Mouse (Mus musculus): ENCODE measurements around the gene Upb1. TPM values are rescaled to one million over a fixed set of nuclear protein-coding genes. Genes with fewer than 3 reads are reported as not detected.
A peak's percentile ranks its signal among the peaks of the same experiment; 100 is the strongest.

Gene Upb1
- polyA plus RNA-seq, 1 experiment, result 0.06 TPM

GRCm38 (mm10) chr10:75437284-75437683 lies 36.4 kb downstream of the Upb1 start:
- no peak for TF ChIP-seq CEBPB (IDR thresholded peaks at IDR 0.05; ENCODE audit: low read depth)
- no peak for TF ChIP-seq MYOD1 (IDR thresholded peaks at IDR 0.05; ENCODE audit: control insufficient read depth, insufficient read length, low read depth)
- no peaks in the 10 kb centered on the region for H3K36me3 ChIP-seq (ENCODE audit: control insufficient read depth, insufficient read depth)

GRCm38 (mm10) chr10:75438132-75438810 lies 37.4 kb downstream of the Upb1 start:
- no peak overlapping the region for H3ac ChIP-seq (ENCODE audit: control insufficient read depth, insufficient read length, low read depth)
- no peak for TF ChIP-seq FOSL1 (IDR thresholded peaks at IDR 0.05; ENCODE audit: insufficient read depth, low read length, poor library complexity, severe bottlenecking)
- peak; percentile 19 for TF ChIP-seq USF1 (IDR thresholded peaks at IDR 0.05; ENCODE audit: low read depth)
- no peak for TF ChIP-seq CEBPB (IDR thresholded peaks at IDR 0.05; ENCODE audit: low read depth)
- no peak for TF ChIP-seq MYOG (IDR thresholded peaks at IDR 0.05; ENCODE audit: control insufficient read depth, extremely low read depth, insufficient read length)
- TF ChIP-seq CTCF (IDR thresholded peaks at IDR 0.05; ENCODE audit: control insufficient read depth, insufficient read depth, insufficient read length), result no peak
- TF ChIP-seq MAX (IDR thresholded peaks at IDR 0.05), result no peak
- H3K79me3 ChIP-seq (ENCODE audit: low read depth), result no peaks in the 10 kb centered on the region
- H3K36me3 ChIP-seq (ENCODE audit: control insufficient read depth, insufficient read depth), result no peaks in the 10 kb centered on the region
- H3K4me3 ChIP-seq (ENCODE audit: insufficient read depth, poor library complexity, severe bottlenecking), result no peak overlapping the region
- H3K27me3 ChIP-seq (ENCODE audit: control insufficient read depth, insufficient read depth, insufficient read length), result no peaks in the 10 kb centered on the region
- no peaks in the 10 kb centered on the region for H3K79me2 ChIP-seq (ENCODE audit: control insufficient read depth, insufficient read depth)

More at GRCm38 (mm10) chr10:75437284-75437683, 36.4 kb downstream of the Upb1 start:
- no peaks in the 10 kb centered on the region for H3K79me2 ChIP-seq (ENCODE audit: control insufficient read depth, insufficient read depth)
- no peaks in the 10 kb centered on the region for H3K79me3 ChIP-seq (ENCODE audit: low read depth)
- no peaks in the 10 kb centered on the region for H3K27me3 ChIP-seq (ENCODE audit: control insufficient read depth, insufficient read depth, insufficient read length)
- H3K4me3 ChIP-seq (ENCODE audit: insufficient read depth, poor library complexity, severe bottlenecking), result no peak overlapping the region
- H3ac ChIP-seq (ENCODE audit: control insufficient read depth, insufficient read length, low read depth), result no peak overlapping the region

- H3K79me3 ChIP-seq (ENCODE audit: low read depth), result no peaks in the 10 kb centered on the region
- no peak overlapping the region for H3K4me3 ChIP-seq (ENCODE audit: insufficient read depth, poor library complexity, severe bottlenecking)
- no peaks in the 10 kb centered on the region for H3K27me3 ChIP-seq (ENCODE audit: control insufficient read depth, insufficient read depth, insufficient read length)
- H3K36me3 ChIP-seq (ENCODE audit: control insufficient read depth, insufficient read depth), result no peaks in the 10 kb centered on the region
- TF ChIP-seq CTCF (IDR thresholded peaks at IDR 0.05; ENCODE audit: control insufficient read depth, insufficient read depth, insufficient read length), result peak; percentile 18
- no peak for TF ChIP-seq USF1 (IDR thresholded peaks at IDR 0.05; ENCODE audit: low read depth)
- no peak overlapping the region for H3ac ChIP-seq (ENCODE audit: control insufficient read depth, insufficient read length, low read depth)
- H3K79me2 ChIP-seq (ENCODE audit: control insufficient read depth, insufficient read depth), result no peaks in the 10 kb centered on the region
Measured at GRCm38 (mm10) chr10:75439211-75439811, 38.4 kb downstream of the Upb1 start.

GRCm38 (mm10) chr10:75440756-75441155 lies 39.8 kb downstream of the Upb1 start:
- Histone ChIP-seq H3K79me2 (ENCODE audit: control insufficient read depth, insufficient read depth) (no peaks in the 10 kb centered on the region), H3K79me3 (ENCODE audit: low read depth) (no peaks in the 10 kb centered on the region), H3K36me3 (ENCODE audit: control insufficient read depth, insufficient read depth) (no peaks in the 10 kb centered on the region), H3ac (ENCODE audit: control insufficient read depth, insufficient read length, low read depth) (no peak overlapping the region), H3K27me3 (ENCODE audit: control insufficient read depth, insufficient read depth, insufficient read length) (no peaks in the 10 kb centered on the region), H3K4me3 (ENCODE audit: insufficient read depth, poor library complexity, severe bottlenecking) (no peak overlapping the region)
- TF ChIP-seq MAX (IDR thresholded peaks at IDR 0.05), result no peak
- TF ChIP-seq CEBPB (IDR thresholded peaks at IDR 0.05; ENCODE audit: low read depth), result no peak

GRCm38 (mm10) chr10:75441800-75442199 lies 40.9 kb downstream of the Upb1 start:
- TF ChIP-seq MYOG (IDR thresholded peaks at IDR 0.05; ENCODE audit: control insufficient read depth, extremely low read depth, insufficient read length) (no peak), CTCF (IDR thresholded peaks at IDR 0.05; ENCODE audit: control insufficient read depth, insufficient read depth, insufficient read length) (no peak), FOSL1 (IDR thresholded peaks at IDR 0.05; ENCODE audit: insufficient read depth, low read length, poor library complexity, severe bottlenecking) (no peak), MAX (IDR thresholded peaks at IDR 0.05) (no peak), USF1 (IDR thresholded peaks at IDR 0.05; ENCODE audit: low read depth) (no peak), MYOD1 (IDR thresholded peaks at IDR 0.05; ENCODE audit: control insufficient read depth, insufficient read length, low read depth) (no peak), CEBPB (IDR thresholded peaks at IDR 0.05; ENCODE audit: low read depth) (no peak)
- no peaks in the 10 kb centered on the region for H3K27me3 ChIP-seq (ENCODE audit: control insufficient read depth, insufficient read depth, insufficient read length)
- no peak overlapping the region for H3ac ChIP-seq (ENCODE audit: control insufficient read depth, insufficient read length, low read depth)
- no peaks in the 10 kb centered on the region for H3K79me3 ChIP-seq (ENCODE audit: low read depth)
- H3K4me3 ChIP-seq (ENCODE audit: insufficient read depth, poor library complexity, severe bottlenecking), result no peak overlapping the region
- no peaks in the 10 kb centered on the region for H3K36me3 ChIP-seq (ENCODE audit: control insufficient read depth, insufficient read depth)
- no peaks in the 10 kb centered on the region for H3K79me2 ChIP-seq (ENCODE audit: control insufficient read depth, insufficient read depth)

GRCm38 (mm10) chr10:75443017-75443416 lies 42.1 kb downstream of the Upb1 start:
- Histone ChIP-seq H3K27me3 (ENCODE audit: control insufficient read depth, insufficient read depth, insufficient read length) (no peaks in the 10 kb centered on the region), H3ac (ENCODE audit: control insufficient read depth, insufficient read length, low read depth) (no peak overlapping the region), H3K79me2 (ENCODE audit: control insufficient read depth, insufficient read depth) (no peaks in the 10 kb centered on the region), H3K36me3 (ENCODE audit: control insufficient read depth, insufficient read depth) (no peaks in the 10 kb centered on the region), H3K79me3 (ENCODE audit: low read depth) (no peaks in the 10 kb centered on the region), H3K4me3 (ENCODE audit: insufficient read depth, poor library complexity, severe bottlenecking) (no peak overlapping the region)
- TF ChIP-seq CEBPB (IDR thresholded peaks at IDR 0.05; ENCODE audit: low read depth) (no peak), MYOG (IDR thresholded peaks at IDR 0.05; ENCODE audit: control insufficient read depth, extremely low read depth, insufficient read length) (no peak), MAX (IDR thresholded peaks at IDR 0.05) (no peak), MYOD1 (IDR thresholded peaks at IDR 0.05; ENCODE audit: control insufficient read depth, insufficient read length, low read depth) (no peak), CTCF (IDR thresholded peaks at IDR 0.05; ENCODE audit: control insufficient read depth, insufficient read depth, insufficient read length) (no peak), FOSL1 (IDR thresholded peaks at IDR 0.05; ENCODE audit: insufficient read depth, low read length, poor library complexity, severe bottlenecking) (no peak), USF1 (IDR thresholded peaks at IDR 0.05; ENCODE audit: low read depth) (no peak)
